Mouse (Mus musculus) heart, postnatal 0 days (tissue): ENCODE measurements around the gene Insl6. TPM values are rescaled to one million over a fixed set of nuclear protein-coding genes. Genes with fewer than 3 reads are reported as not detected.
A peak's percentile ranks its signal among the peaks of the same experiment; 100 is the strongest.

Experiments used
- ATAC-seq: fragments of 200-750 bp; cut with Nextera tagmentation; 2 replicates; pipeline ENCODE4 v1.8.0; 2017; ENCODE audit warnings: low read depth, moderate number of reproducible peaks, moderate library complexity; ENCODE audit not compliant: insufficient read depth
- DNase-seq: peaks from one replicate; pipeline ENCODE4 v3.0.0-alpha.2; 2016; ENCODE audit warnings: low spot score
- H3K27ac ChIP-seq: fragments of 300-500 bp; sonication (generic); 2 replicates; pipeline ENCODE4 v1.5.1; 2014; ENCODE audit warnings: low read depth, mild to moderate bottlenecking
- H3K27me3 ChIP-seq: fragments of 300-500 bp; sonication (generic); 2 replicates; pipeline ENCODE4 v1.6.1; 2014; ENCODE audit warnings: low read length, mixed read lengths; ENCODE audit not compliant: control insufficient read depth, insufficient read depth
- H3K36me3 ChIP-seq: fragments of 300-500 bp; sonication (generic); replicated peaks from 2 replicates; pipeline ENCODE4 v1.6.1; 2014; ENCODE audit warnings: low read length, mixed read lengths; ENCODE audit not compliant: control insufficient read depth, insufficient read depth
- H3K4me1 ChIP-seq: fragments of 300-500 bp; sonication (generic); 2 replicates; pipeline ENCODE4 v1.6.1; 2014; ENCODE audit warnings: antibody characterized with exemption; ENCODE audit not compliant: control insufficient read depth, insufficient read depth
- H3K4me2 ChIP-seq: fragments of 300-500 bp; sonication (generic); 2 replicates; pipeline ENCODE4 v1.6.1; 2014; ENCODE audit warnings: low read depth, mild to moderate bottlenecking, low read length, moderate library complexity
- H3K4me3 ChIP-seq: fragments of 300-500 bp; sonication (generic); 2 replicates; pipeline ENCODE4 v1.5.1; 2014; ENCODE audit warnings: low read depth, low read length
- H3K9ac ChIP-seq: fragments of 300-500 bp; sonication (generic); replicated peaks from 2 replicates; pipeline ENCODE4 v1.6.1; 2014; ENCODE audit warnings: low read depth, low read length, mixed read lengths
- H3K9me3 ChIP-seq: fragments of 300-500 bp; sonication (generic); replicated peaks from 2 replicates; pipeline ENCODE4 v1.6.1; 2016; ENCODE audit warnings: low read length; ENCODE audit not compliant: control insufficient read depth
- CTCF ChIP-seq: IDR thresholded peaks from 2 replicates; pipeline ENCODE4 v1.5.1; 2016; ENCODE audit warnings: antibody characterized with exemption, control low read depth, low read depth
- EP300 ChIP-seq: IDR thresholded peaks from 2 replicates; pipeline ENCODE4 v1.6.1; 2016; ENCODE audit warnings: antibody characterized with exemption, low read depth
- WGBS: fragments of 180-500 bp; shearing (Covaris S2); extraction: QIAGEN DNeasy Blood & Tissue Kit; methylation state at CpG from one replicate; pipeline ENCODE4 v1.1.7; 2014; 5-methylcytosine and 5-hydroxymethylcytosine counted together
- polyA plus RNA-seq: library from polyadenylated mRNA; unstranded; fragments of >200 nt; fragmentation: Nextera tagmentation; extraction: Ambion mirVana; gene quantifications from 2 replicates; pipeline ENCODE4 v1.2.1, GENCODE M21; 2015
- total RNA-seq: library from RNA; depleted of rRNA; stranded (reverse); fragments of >200 nt; gene quantifications from 2 replicates; pipeline ENCODE4 v1.2.3, GENCODE M21; 2014; ENCODE audit warnings: low replicate concordance

Insl6 gene
- total and polyA plus RNA-seq, 2 experiments from 2014 or later, result 3.0 TPM

DNA sequence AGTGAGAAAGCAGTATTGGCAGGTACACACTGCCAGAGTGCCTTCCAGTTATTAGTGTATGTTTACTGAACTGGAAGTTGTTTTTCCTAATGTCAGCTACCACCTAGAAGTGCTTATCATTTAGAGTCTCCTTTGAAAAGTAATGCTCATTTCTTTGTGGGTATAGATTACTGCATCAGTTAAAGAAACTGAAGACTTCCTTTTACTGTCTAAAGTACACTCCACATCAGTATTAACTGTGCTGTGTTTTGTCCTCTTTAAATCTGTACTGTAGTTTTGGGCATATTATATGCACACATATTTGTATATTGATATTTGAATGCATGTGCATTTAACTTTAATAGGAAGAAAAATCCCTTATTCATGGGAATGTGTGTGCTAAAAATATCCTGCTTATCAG lies 29.0 kb downstream of the Insl6 start:
- DNase-seq (no peak), ATAC-seq (no peak)
- H3K27ac ChIP-seq, result no peak overlapping the region
- peaks cover 71% of the 10 kb centered on the region for H3K36me3 ChIP-seq
- no peaks in the 10 kb centered on the region for H3K27me3 ChIP-seq
- H3K4me2 ChIP-seq, result no peak overlapping the region
- TF ChIP-seq CTCF (no peak), EP300 (no peak)
- no peak overlapping the region for H3K9ac ChIP-seq
- H3K4me1 ChIP-seq, result no peaks in the 10 kb centered on the region
- H3K4me3 ChIP-seq, result no peak overlapping the region
- no peaks in the 10 kb centered on the region for H3K9me3 ChIP-seq

DNA sequence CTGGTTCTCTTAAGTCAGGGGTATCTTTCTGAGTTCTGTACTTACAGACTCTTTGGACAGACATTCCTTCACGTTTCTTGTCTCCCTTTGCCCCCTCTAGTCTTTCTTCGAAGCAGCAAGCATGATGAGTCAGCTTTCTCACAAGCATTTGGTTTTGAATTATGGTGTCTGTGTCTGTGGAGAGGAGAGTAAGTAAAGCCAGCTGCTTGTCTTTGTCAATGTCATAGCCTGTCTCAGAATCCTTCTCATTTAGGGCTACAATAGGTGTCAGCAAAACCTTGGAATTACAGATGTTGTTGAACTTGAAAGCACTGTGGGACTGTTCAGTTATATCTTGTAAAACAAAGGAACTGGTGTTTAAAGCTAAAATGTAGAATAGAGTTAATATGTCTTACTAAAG lies 30.4 kb downstream of the Insl6 start:
- Histone ChIP-seq H3K4me2 (no peak overlapping the region), H3K9me3 (no peaks in the 10 kb centered on the region), H3K27me3 (no peaks in the 10 kb centered on the region), H3K36me3 (peaks cover 57% of the 10 kb centered on the region), H3K9ac (no peak overlapping the region), H3K4me1 (no peaks in the 10 kb centered on the region), H3K27ac (no peak overlapping the region), H3K4me3 (no peak overlapping the region)
- TF ChIP-seq EP300, result no peak
- TF ChIP-seq CTCF, result no peak
- WGBS, result 55% methylated on average over 2 of the region's 2 CpGs
- DNase-seq (no peak), ATAC-seq (no peak)

DNA sequence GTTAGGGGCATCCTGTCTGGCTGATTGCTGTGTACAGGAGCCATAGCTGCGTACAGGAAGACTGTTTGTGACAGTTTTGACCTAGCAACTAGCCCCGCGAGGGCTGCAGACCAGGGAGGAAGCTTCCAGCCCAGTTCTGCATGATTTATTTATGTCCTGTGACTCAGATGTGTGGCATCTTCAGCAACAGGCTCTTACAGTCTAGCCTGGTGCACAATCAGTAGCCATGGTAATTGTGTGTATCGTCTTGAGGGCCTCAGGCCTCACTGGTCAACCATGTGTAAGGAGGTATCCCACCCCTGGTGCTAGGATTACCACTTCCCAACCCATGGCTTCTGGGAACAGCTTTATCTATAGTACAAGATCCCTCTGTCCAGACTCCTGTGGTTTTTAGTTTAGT lies 32.6 kb downstream of the Insl6 start:
- Histone ChIP-seq H3K4me3 (no peak overlapping the region), H3K27ac (no peak overlapping the region), H3K9me3 (no peaks in the 10 kb centered on the region), H3K4me1 (no peaks in the 10 kb centered on the region), H3K27me3 (no peaks in the 10 kb centered on the region), H3K9ac (no peak overlapping the region), H3K4me2 (no peak overlapping the region), H3K36me3 (peaks cover 53% of the 10 kb centered on the region)
- ATAC-seq (peak; percentile 36; the same call in 1 of the 2 replicates), DNase-seq (no peak)
- WGBS, result 37% methylated on average over 4 of the region's 4 CpGs
- TF ChIP-seq CTCF (no peak), EP300 (no peak)

DNA sequence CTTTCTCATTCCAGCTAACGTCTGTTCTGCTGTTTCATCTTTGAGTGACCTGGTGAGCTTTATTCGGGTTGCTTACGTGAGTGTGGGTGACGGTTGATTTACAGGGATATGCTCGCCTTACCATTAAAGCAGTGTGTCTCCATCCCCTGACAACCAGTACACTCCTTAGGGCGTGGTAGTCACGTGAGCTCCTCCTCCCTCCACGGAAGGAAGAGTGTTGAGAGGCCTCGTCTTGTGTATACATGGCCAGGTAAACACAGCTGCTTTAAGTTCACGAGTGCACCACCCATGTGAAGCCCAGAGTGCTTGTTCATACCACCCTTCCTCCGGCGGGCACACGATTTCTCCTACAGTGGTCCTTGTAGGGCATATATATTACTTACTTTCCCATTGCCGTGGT lies 33.6 kb downstream of the Insl6 start:
- H3K9ac ChIP-seq, result no peak overlapping the region
- no peak for DNase-seq
- H3K4me1 ChIP-seq, result no peaks in the 10 kb centered on the region
- H3K27me3 ChIP-seq, result no peaks in the 10 kb centered on the region
- H3K4me3 ChIP-seq, result no peak overlapping the region
- ATAC-seq, result no peak
- H3K27ac ChIP-seq, result no peak overlapping the region
- 86% methylated on average over 14 of the region's 14 CpGs for WGBS
- TF ChIP-seq CTCF (no peak), EP300 (no peak)
- no peaks in the 10 kb centered on the region for H3K9me3 ChIP-seq
- H3K4me2 ChIP-seq, result no peak overlapping the region
- H3K36me3 ChIP-seq, result peaks cover 53% of the 10 kb centered on the region

DNA sequence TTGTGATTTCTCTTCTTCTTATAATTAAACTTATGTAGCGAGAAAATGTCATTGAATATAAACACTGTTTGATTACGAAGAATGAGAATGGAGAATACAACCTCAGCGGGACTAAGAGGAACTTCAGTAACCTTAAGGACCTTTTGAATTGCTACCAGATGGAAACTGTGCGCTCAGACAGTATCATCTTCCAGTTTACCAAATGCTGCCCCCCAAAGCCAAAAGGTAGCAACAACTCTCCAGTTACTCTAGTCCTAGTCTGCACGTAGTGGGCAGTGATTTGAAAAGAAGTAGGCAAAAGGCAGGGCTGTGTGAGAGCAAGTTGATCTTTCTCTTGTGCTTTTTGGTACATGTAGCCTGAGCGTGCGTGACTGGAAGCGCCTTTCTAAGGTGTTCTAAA lies 37.3 kb downstream of the Insl6 start:
- WGBS, result 79% methylated on average over 8 of the region's 8 CpGs
- Histone ChIP-seq H3K9me3 (no peaks in the 10 kb centered on the region), H3K4me3 (no peak overlapping the region), H3K27me3 (no peaks in the 10 kb centered on the region), H3K9ac (no peak overlapping the region), H3K4me2 (no peak overlapping the region), H3K27ac (no peak overlapping the region), H3K4me1 (no peaks in the 10 kb centered on the region), H3K36me3 (peaks cover 53% of the 10 kb centered on the region)
- TF ChIP-seq CTCF (peak; percentile 42), EP300 (no peak)
- DNase-seq, result no peak
- ATAC-seq, result no peak

DNA sequence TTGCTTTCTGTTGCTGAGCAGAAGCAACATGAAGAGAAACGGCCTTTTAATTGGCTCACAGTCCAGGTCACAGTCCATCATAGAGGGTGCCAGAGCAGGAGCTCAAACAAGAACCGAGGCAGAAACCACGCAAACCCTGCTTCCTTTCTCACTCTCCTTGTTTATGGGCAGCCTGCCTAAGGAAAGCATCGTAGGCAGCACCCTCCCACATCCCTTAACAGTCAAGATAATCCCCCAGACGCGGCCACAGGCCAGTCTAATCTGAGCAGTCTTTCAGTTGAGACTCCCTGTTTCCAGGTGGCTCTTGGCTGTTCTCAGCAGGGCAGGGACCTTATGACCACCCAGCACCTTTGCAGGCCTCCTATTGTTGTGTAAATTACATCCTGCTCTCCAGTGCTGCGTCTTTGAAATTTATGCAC lies 39.7 kb downstream of the Insl6 start:
- Histone ChIP-seq H3K27ac (no peak overlapping the region), H3K4me2 (no peak overlapping the region), H3K9ac (no peak overlapping the region), H3K27me3 (no peaks in the 10 kb centered on the region), H3K36me3 (peaks cover 42% of the 10 kb centered on the region), H3K9me3 (no peaks in the 10 kb centered on the region), H3K4me3 (no peak overlapping the region), H3K4me1 (no peaks in the 10 kb centered on the region)
- no peak for TF ChIP-seq EP300
- TF ChIP-seq CTCF, result no peak
- DNase-seq (no peak), ATAC-seq (no peak)
- WGBS, result 45% methylated on average over 7 of the region's 7 CpGs
